Mouse (Mus musculus): ENCODE measurements around the gene Ptges2. TPM values are rescaled to one million over a fixed set of nuclear protein-coding genes. Genes with fewer than 3 reads are reported as not detected.

Gene Ptges2
- total and polyA plus RNA-seq, 3 experiments: 30.4 to 396 (median 47.0) TPM

GRCm38 (mm10) chr2:32418430-32419151 is 22.9 kb downstream of the Ptges2 start:
- H3K9ac ChIP-seq (ENCODE audit: control insufficient read depth, low read depth, low read length, poor library complexity, severe bottlenecking): no peak overlapping the region
- no peak for TF ChIP-seq POLR2AphosphoS5 (IDR thresholded peaks at IDR 0.05; ENCODE audit: borderline replicate concordance, low read depth, low read length)
- TF ChIP-seq HCFC1 (IDR thresholded peaks at IDR 0.05; ENCODE audit: low read depth, low read length): no peak
- TF ChIP-seq SIN3A (IDR thresholded peaks at IDR 0.05; ENCODE audit: low read length): no peak
- no peak for TF ChIP-seq MAZ (IDR thresholded peaks at IDR 0.05; ENCODE audit: low read depth, low read length)
- no peak for TF ChIP-seq TAL1 (IDR thresholded peaks at IDR 0.05; ENCODE audit: low read length)
- TF ChIP-seq CHD1 (IDR thresholded peaks at IDR 0.05; ENCODE audit: low read depth, low read length): no peak
- TF ChIP-seq GABPA (IDR thresholded peaks at IDR 0.05; ENCODE audit: low read depth, low read length): no peak
- no peak for TF ChIP-seq UBTF (IDR thresholded peaks at IDR 0.05; ENCODE audit: borderline replicate concordance, insufficient read depth, low read depth, low read length)
- TF ChIP-seq NELFE (IDR thresholded peaks at IDR 0.05; ENCODE audit: low read depth, low read length): no peak
- TF ChIP-seq MAFK (IDR thresholded peaks at IDR 0.05; ENCODE audit: borderline replicate concordance, low read depth, low read length): no peak
- TF ChIP-seq POLR2A (IDR thresholded peaks at IDR 0.05; ENCODE audit: control insufficient read depth in 1 of 2, insufficient read depth in 1 of 2, low read depth in 1 of 2, low read length in 2 of 2, poor library complexity in 1 of 2): no peak
- no peak for TF ChIP-seq SMC3 (IDR thresholded peaks at IDR 0.05; ENCODE audit: low read depth, low read length)
- TF ChIP-seq MEF2A (IDR thresholded peaks at IDR 0.05; ENCODE audit: extremely low read depth, insufficient replicate concordance, low read depth, low read length, poor library complexity, severe bottlenecking): no peak
- TF ChIP-seq CTCF (IDR thresholded peaks at IDR 0.05 in 2 of 3, conservative IDR thresholded peaks at IDR 0.05 in 1 of 3; ENCODE audit: control insufficient read depth in 1 of 3, insufficient read depth in 1 of 3, low read depth in 2 of 3, low read length in 3 of 3, poor library complexity in 1 of 3, severe bottlenecking in 1 of 3): no peak
- no peak for DNase-seq (ENCODE audit: low read depth, low spot score)
- no peak overlapping the region for H3K27ac ChIP-seq (ENCODE audit: control insufficient read depth, low read depth, low read length)
- H3K36me3 ChIP-seq (ENCODE audit: control insufficient read depth in 1 of 2, insufficient read depth in 2 of 2, low read length in 2 of 2): peaks cover 0 to 24% of the 10 kb centered on the region in 2 experiments; a peak in 3 of 4 replicates
- H3K79me2 ChIP-seq (ENCODE audit: control insufficient read depth, insufficient read depth, low read length, poor library complexity): peaks cover 7% of the 10 kb centered on the region; the same call in 1 of the 2 replicates
- H3K27me3 ChIP-seq (ENCODE audit: control insufficient read depth in 1 of 2, insufficient read depth in 2 of 2, low read length in 2 of 2): no peaks in the 10 kb centered on the region
- H3K4me1 ChIP-seq (ENCODE audit: control insufficient read depth in 1 of 2, insufficient read depth in 2 of 2, low read length in 2 of 2): peaks cover 9 to 21% of the 10 kb centered on the region in 2 experiments
- H3K4me3 ChIP-seq (ENCODE audit: control insufficient read depth in 1 of 2, insufficient read depth in 1 of 2, low read depth in 2 of 2, low read length in 2 of 2): no peak overlapping the region
- no peaks in the 10 kb centered on the region for H3K9me3 ChIP-seq (replicated peaks; ENCODE audit: insufficient read depth, low read length)

GRCm38 (mm10) chr2:32419359-32419758 is 23.7 kb downstream of the Ptges2 start:
- peaks cover 0 to 29% of the 10 kb centered on the region in 2 experiments; a peak in 3 of 4 replicates for H3K36me3 ChIP-seq (ENCODE audit: control insufficient read depth in 1 of 2, insufficient read depth in 2 of 2, low read length in 2 of 2)
- DNase-seq (ENCODE audit: low read depth, low spot score): no peak

More at GRCm38 (mm10) chr2:32419359-32419758, 23.7 kb downstream of the Ptges2 start:
- Histone ChIP-seq H3K79me2 (ENCODE audit: control insufficient read depth, insufficient read depth, low read length, poor library complexity) (peaks cover 9% of the 10 kb centered on the region; the same call in 1 of the 2 replicates), H3K9ac (ENCODE audit: control insufficient read depth, low read depth, low read length, poor library complexity, severe bottlenecking) (no peak overlapping the region), H3K4me1 (ENCODE audit: control insufficient read depth in 1 of 2, insufficient read depth in 2 of 2, low read length in 2 of 2) (peaks cover 14 to 27% of the 10 kb centered on the region in 2 experiments), H3K9me3 (replicated peaks; ENCODE audit: insufficient read depth, low read length) (no peaks in the 10 kb centered on the region), H3K27me3 (ENCODE audit: control insufficient read depth in 1 of 2, insufficient read depth in 2 of 2, low read length in 2 of 2) (no peaks in the 10 kb centered on the region), H3K4me3 (ENCODE audit: control insufficient read depth in 1 of 2, insufficient read depth in 1 of 2, low read depth in 2 of 2, low read length in 2 of 2) (no peak overlapping the region), H3K27ac (ENCODE audit: control insufficient read depth, low read depth, low read length) (no peak overlapping the region)
- TF ChIP-seq TCF12 (IDR thresholded peaks at IDR 0.05; ENCODE audit: low read depth, low read length): no peak
- TF ChIP-seq GABPA (IDR thresholded peaks at IDR 0.05; ENCODE audit: low read depth, low read length): no peak
- no peak for TF ChIP-seq EP300 (IDR thresholded peaks at IDR 0.05; ENCODE audit: low read depth in 1 of 2, low read length in 2 of 2)
- no peak for TF ChIP-seq KAT2A (conservative IDR thresholded peaks at IDR 0.05; ENCODE audit: low read depth, low read length)
- no peak for TF ChIP-seq BHLHE40 (IDR thresholded peaks at IDR 0.05; ENCODE audit: borderline replicate concordance, low read depth, low read length)

All from MEL (cell line).